Mouse (Mus musculus): Measurements from ENCODE around the gene Cldn6. TPM values are rescaled to one million over a fixed set of nuclear protein-coding genes. Genes with fewer than 3 reads are reported as not detected.
A peak's percentile ranks its signal among the peaks of the same experiment; 100 is the strongest.

The Cldn6 gene
- polyA plus RNA-seq, 1 experiment from 2014 or later: 0.14 TPM

DNA sequence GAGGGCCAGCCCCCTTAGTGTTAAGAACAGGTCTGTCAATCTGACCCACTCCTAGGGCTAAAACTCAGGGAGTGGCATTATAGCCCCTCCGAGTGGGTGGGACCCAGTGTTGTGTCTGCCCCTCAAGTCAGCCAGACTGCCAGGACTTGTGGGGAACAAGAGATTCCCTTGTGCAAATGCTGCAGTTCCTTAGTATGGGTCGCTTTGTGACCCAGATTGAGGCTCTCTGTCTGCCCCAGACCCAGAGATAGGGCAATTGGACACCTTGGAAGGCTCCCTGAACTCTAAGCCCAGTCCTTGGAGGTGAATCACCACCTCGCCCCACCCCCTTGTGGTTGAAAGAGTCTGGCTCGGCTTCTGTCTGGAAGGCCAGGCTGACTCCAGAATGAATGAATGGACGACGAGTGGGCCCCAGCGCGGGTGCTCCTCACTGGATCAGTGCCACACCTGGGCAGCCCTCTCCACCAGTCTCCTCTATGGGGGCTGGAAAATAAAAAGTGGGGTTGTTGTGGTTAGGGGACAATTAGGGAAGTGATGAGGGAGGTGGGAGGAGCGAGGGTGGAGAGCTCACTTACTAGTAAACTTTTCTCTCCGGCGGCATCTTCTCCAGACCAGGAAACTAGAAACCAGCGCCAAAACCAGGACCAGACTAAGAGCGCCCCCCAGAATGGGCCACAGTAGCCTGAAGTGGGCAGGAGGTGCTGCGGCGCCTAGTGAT lies 3.3 kb upstream of the Cldn6 start:
- ATAC-seq (ENCODE audit: low FRiP score): no peak
- Histone ChIP-seq H3K9ac (replicated peaks) (0 out of 2 replicates have a peak overlapping the region, but pooled peaks have one; percentile 57), H3K27ac (replicated peaks) (no peak overlapping the region), H3K4me3 (replicated peaks) (peak overlapping the region; percentile 53), H3K27me3 (replicated peaks) (peaks cover 51% of the 10 kb centered on the region), H3K9me3 (replicated peaks) (no peaks in the 10 kb centered on the region), H3K36me3 (no peaks in the 10 kb centered on the region), H3K4me2 (peak overlapping the region; percentile 95), H3K4me1 (peaks cover 57% of the 10 kb centered on the region)
- WGBS: 10% methylated on average over 15 of the region's 15 CpGs

DNA sequence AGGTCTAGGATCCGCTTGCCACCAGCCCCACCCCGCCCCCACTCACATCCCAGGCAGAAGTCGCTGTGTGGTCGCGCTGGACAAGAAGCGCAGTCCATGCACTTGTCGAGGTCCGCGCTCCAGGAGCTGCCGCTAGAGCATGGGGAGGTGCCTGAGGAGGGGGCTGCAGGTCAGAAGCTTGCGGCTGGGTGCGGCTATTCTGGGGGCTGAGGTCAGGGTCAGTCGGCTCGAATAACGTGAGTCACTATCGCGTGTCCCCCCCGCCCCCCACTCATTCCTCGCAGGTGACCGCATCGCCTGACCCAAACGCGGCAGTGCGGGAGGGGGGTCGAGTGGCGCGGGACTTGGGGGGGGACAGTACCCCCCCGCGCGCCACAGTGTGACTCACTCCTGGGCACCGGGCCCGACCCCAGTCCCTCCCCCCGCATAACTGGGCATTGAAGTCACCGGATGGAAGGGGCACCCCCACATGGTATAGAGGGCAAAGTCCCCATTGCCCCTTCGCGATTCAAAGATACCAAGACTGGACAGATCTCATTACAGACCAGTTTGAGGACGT lies 2.5 kb upstream of the Cldn6 start:
- no peaks in the 10 kb centered on the region for H3K9me3 ChIP-seq (replicated peaks)
- WGBS: under 1% methylated on average over 35 of the region's 37 CpGs
- H3K4me3 ChIP-seq (replicated peaks): peak overlapping the region; percentile 53
- peak overlapping the region; percentile 57 for H3K9ac ChIP-seq (replicated peaks)
- H3K27me3 ChIP-seq (replicated peaks): peaks cover 59% of the 10 kb centered on the region
- H3K27ac ChIP-seq (replicated peaks): no peak overlapping the region
- no peak for ATAC-seq (ENCODE audit: low FRiP score)
- H3K36me3 ChIP-seq: no peaks in the 10 kb centered on the region
- peaks cover 57% of the 10 kb centered on the region for H3K4me1 ChIP-seq
- peak overlapping the region; percentile 95 for H3K4me2 ChIP-seq

DNA sequence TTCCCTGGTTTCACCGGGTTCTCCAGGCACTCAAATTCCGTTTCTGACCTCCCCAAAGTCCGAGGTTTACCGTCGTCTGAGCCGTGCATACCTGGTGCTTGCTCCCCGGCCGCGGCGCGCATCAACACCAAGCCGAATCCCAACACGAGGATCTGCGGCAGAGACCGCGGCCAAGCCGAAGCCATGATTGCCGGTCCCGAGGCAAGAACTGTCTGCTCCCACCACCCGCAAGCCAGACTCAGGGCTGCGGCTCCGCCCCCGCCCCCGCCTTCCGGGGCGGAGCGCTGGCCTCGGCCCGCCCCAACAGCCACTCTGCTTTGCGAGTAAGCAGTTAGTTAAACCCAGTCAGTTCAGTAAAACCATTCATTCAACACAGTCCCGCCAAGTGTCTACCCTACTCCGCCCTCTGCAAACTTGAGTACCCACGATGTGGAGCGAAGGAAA lies 1.8 kb upstream of the Cldn6 start, which contains the start of gene Tnfrsf12a:
Gene Tnfrsf12a, minus strand, starts transcription at position 233 of the 444 bp plus-strand sequence.
- peak within 1 kb of the TSS; percentile 95 for H3K4me2 ChIP-seq
- H3K9me3 ChIP-seq (replicated peaks): no peaks in the 10 kb centered on the region
- no peaks in the 10 kb centered on the region for H3K36me3 ChIP-seq
- peak; percentile 21; the same call in 1 of the 2 replicates for ATAC-seq (ENCODE audit: low FRiP score)
- peak within 1 kb of the TSS; percentile 53 for H3K4me3 ChIP-seq (replicated peaks)
- peaks cover 66% of the 10 kb centered on the region for H3K27me3 ChIP-seq (replicated peaks)
- WGBS: under 1% methylated on average over 34 of the region's 34 CpGs
- H3K27ac ChIP-seq (replicated peaks): no peak within 1 kb of the TSS
- peak within 1 kb of the TSS; percentile 57 for H3K9ac ChIP-seq (replicated peaks)
- peaks cover 54% of the 10 kb centered on the region for H3K4me1 ChIP-seq

DNA sequence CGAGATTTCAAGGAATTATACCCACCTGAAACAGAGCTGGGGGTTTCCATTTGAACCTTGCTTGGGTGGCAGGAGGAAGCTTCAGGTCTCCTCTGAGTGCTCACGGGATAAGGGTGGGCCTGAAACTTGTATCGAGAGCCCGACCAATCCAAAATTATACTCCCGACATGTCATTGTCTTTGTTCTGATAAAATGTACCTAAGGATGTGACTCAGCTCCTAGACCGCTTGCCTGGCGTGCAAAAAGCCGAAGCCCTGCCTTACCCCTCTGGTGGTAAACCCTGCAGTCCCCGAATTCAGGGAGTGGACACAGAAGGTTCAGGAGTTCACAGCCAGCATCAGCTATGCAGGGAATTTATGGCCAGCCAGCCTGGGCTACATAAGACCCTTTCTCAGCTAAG lies 1.3 kb downstream of the Cldn6 start:
- Histone ChIP-seq H3K4me2 (no peak overlapping the region), H3K36me3 (no peaks in the 10 kb centered on the region), H3K27ac (replicated peaks) (no peak overlapping the region), H3K4me1 (peaks cover 35% of the 10 kb centered on the region), H3K9ac (replicated peaks) (no peak overlapping the region), H3K4me3 (replicated peaks) (no peak overlapping the region), H3K9me3 (replicated peaks) (no peaks in the 10 kb centered on the region), H3K27me3 (replicated peaks) (peaks cover 89% of the 10 kb centered on the region)
- no peak for ATAC-seq (ENCODE audit: low FRiP score)
- WGBS: 66% methylated on average over 9 of the region's 9 CpGs

DNA sequence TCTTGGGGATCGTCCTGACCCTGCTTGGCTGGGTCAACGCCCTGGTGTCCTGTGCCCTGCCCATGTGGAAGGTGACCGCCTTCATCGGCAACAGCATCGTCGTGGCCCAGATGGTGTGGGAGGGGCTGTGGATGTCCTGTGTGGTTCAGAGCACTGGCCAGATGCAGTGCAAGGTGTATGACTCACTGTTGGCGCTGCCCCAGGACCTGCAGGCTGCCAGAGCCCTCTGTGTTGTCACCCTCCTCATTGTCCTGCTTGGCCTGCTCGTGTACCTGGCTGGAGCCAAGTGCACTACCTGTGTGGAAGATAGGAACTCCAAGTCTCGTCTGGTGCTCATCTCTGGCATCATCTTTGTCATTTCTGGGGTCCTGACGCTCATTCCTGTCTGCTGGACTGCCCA lies 2.0 kb downstream of the Cldn6 start:
- no peaks in the 10 kb centered on the region for H3K36me3 ChIP-seq
- no peak overlapping the region for H3K9ac ChIP-seq (replicated peaks)
- H3K27ac ChIP-seq (replicated peaks): no peak overlapping the region
- H3K4me2 ChIP-seq: no peak overlapping the region
- peaks cover 83% of the 10 kb centered on the region for H3K27me3 ChIP-seq (replicated peaks)
- H3K4me3 ChIP-seq (replicated peaks): no peak overlapping the region
- 77% methylated on average over 10 of the region's 10 CpGs for WGBS
- no peaks in the 10 kb centered on the region for H3K9me3 ChIP-seq (replicated peaks)
- no peak for ATAC-seq (ENCODE audit: low FRiP score)
- peaks cover 28% of the 10 kb centered on the region for H3K4me1 ChIP-seq

DNA sequence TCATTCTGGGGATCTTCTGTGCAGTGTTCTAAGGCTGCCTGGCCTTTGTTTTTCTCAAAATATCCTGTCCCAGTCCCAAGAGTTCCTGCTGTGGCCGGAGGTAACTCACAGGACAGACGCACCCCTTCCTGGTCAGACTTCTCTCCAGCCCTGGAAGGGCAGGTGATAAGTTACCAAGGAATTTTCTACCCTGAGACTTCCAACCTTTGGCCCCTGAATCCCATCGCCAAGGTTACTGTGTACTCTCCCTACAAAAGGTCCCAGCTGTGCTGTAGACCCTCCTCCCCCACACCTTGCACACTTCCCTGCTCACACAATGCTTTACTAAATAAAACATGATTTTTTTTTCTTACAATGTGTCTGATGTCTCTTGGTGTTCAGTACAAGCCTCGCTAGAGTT lies 3.0 kb downstream of the Cldn6 start:
- H3K9me3 ChIP-seq (replicated peaks): no peaks in the 10 kb centered on the region
- H3K27ac ChIP-seq (replicated peaks): no peak overlapping the region
- H3K27me3 ChIP-seq (replicated peaks): peaks cover 75% of the 10 kb centered on the region
- no peak overlapping the region for H3K4me3 ChIP-seq (replicated peaks)
- no peak for ATAC-seq (ENCODE audit: low FRiP score)
- no peaks in the 10 kb centered on the region for H3K36me3 ChIP-seq
- WGBS: 65% methylated on average over 4 of the region's 4 CpGs
- no peak overlapping the region for H3K9ac ChIP-seq (replicated peaks)
- H3K4me2 ChIP-seq: no peak overlapping the region
- peaks cover 18% of the 10 kb centered on the region for H3K4me1 ChIP-seq

DNA sequence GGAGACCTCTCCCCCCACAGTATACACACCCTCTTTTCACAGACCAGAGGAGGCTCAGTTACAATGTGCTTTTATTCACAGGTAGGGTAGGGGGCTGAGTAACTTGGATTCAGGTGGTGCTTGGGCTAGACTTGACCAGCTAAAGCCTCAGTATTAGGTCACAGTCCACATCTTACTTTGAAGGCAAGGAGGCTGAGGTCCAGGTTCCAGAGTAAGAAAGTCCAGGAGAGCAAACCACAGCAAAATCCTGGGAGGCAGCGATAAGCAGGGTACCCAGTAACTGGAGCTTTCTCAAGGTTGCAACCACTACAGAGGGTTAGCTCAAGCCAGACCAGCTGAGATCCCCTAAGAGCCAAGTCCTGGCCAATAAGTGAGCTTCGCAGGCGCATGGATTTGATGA lies 3.5 kb downstream of the Cldn6 start:
- H3K9me3 ChIP-seq (replicated peaks): no peaks in the 10 kb centered on the region
- WGBS: 65% methylated on average over 3 of the region's 3 CpGs
- ATAC-seq (ENCODE audit: low FRiP score): no peak
- no peaks in the 10 kb centered on the region for H3K36me3 ChIP-seq
- no peak overlapping the region for H3K9ac ChIP-seq (replicated peaks)
- no peak overlapping the region for H3K4me3 ChIP-seq (replicated peaks)
- peaks cover 74% of the 10 kb centered on the region for H3K27me3 ChIP-seq (replicated peaks)
- H3K4me1 ChIP-seq: peaks cover 13% of the 10 kb centered on the region
- no peak overlapping the region for H3K4me2 ChIP-seq
- no peak overlapping the region for H3K27ac ChIP-seq (replicated peaks)

DNA sequence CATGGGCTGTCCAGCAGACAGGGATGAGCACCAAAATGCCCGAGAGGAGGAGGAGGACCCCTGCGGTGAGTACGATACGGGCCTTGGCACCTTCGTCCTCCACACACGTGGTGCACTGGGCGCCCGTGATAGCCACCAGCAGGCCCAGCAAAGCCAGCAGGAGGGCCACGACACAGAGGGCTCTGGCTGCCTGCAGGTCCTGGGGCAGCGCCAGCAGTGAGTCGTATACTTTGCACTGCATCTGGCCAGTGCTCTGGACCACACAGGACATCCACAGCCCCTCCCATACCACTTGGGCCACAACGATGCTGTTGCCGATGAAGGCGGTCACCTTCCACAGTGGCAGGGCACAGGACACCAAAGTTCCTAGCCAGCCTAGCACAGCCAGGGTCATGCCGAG lies 4.2 kb downstream of the Cldn6 start:
- Histone ChIP-seq H3K9me3 (replicated peaks) (no peaks in the 10 kb centered on the region), H3K4me2 (no peak overlapping the region), H3K4me1 (peaks cover 11% of the 10 kb centered on the region), H3K27me3 (replicated peaks) (peaks cover 68% of the 10 kb centered on the region), H3K36me3 (no peaks in the 10 kb centered on the region), H3K9ac (replicated peaks) (no peak overlapping the region), H3K27ac (replicated peaks) (no peak overlapping the region), H3K4me3 (replicated peaks) (no peak overlapping the region)
- 16% methylated on average over 15 of the region's 15 CpGs for WGBS
- ATAC-seq (ENCODE audit: low FRiP score): 0 out of 2 replicates have a peak, but pooled peaks have one; percentile 35

DNA sequence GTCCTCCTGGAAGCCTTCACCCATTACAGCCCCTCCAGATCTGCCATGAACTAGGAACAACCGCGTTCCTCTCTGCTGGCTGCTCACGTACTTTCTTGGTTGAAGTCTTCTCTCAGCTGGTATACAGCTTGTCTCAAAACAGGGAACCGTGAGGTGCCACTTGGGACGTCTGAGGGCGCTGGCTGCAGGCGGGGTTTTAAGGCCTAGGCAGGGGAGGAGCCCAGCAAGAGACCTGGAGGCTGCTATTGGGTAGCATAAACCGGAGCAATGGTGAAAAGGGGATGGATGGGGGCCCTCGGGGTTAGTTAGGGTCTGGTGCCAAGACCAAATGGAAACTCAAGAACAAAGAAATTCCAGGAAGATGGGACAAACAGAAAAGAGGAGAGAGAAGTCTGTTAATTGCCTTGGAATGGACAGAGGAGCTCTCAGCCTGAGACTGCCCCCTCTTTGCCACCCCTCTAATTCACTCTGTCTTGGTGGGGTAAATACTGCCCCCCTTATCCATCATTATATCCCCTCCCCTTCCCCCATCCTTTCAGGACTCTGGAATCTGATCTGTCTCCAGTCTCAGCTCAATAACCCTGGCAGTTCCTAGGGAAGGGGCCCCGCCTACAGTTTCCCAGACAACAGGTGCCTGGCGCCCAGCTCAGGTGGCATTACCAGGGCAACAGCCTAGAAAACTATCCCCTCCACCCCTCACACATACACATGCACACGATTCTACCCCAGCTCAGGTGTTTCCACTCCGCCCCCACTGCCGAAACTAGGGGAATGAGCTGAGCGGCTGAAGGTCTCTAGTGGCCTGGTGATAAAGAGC lies 5.0 kb downstream of the Cldn6 start, which contains the start of gene Cldn9:
Gene Cldn9, minus strand, starts transcription at position 171 of the 817 bp plus-strand sequence.
- Histone ChIP-seq H3K27ac (replicated peaks) (no peak within 1 kb of the TSS), H3K27me3 (replicated peaks) (peaks cover 60% of the 10 kb centered on the region), H3K36me3 (no peaks in the 10 kb centered on the region), H3K9ac (replicated peaks) (no peak within 1 kb of the TSS), H3K4me1 (peaks cover 11% of the 10 kb centered on the region), H3K4me2 (no peak within 1 kb of the TSS), H3K9me3 (replicated peaks) (no peaks in the 10 kb centered on the region), H3K4me3 (replicated peaks) (no peak within 1 kb of the TSS)
- WGBS: 12% methylated on average over 15 of the region's 15 CpGs
- ATAC-seq (ENCODE audit: low FRiP score): no peak

DNA sequence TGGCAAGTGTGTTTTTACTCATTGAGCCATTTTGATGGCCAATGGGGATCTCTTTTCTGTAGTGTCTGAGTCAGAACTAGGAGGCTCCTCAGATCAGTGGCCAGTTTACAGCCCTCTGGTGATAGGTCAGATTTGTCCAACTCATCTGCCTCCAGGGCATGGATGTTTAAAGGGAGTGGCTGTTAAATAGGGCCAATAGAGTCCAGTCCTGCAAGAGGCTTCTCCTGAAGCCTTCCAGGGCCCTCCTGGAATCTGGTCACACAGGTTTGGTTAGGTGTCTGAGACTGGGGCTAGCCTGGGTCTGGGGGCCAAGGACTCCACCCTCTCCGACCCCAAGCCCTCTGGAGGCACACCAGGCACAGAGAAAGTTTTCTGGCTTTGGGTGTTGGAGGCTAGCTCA lies 15.4 kb downstream of the Cldn6 start:
- Histone ChIP-seq H3K4me3 (replicated peaks) (no peak overlapping the region), H3K4me1 (peaks cover 7% of the 10 kb centered on the region), H3K27ac (replicated peaks) (no peak overlapping the region), H3K9me3 (replicated peaks) (no peaks in the 10 kb centered on the region), H3K36me3 (no peaks in the 10 kb centered on the region), H3K4me2 (no peak overlapping the region), H3K9ac (replicated peaks) (no peak overlapping the region), H3K27me3 (replicated peaks) (peaks cover 25% of the 10 kb centered on the region)
- 71% methylated on average over 1 of the region's 1 CpGs for WGBS
- no peak for ATAC-seq (ENCODE audit: low FRiP score)

DNA sequence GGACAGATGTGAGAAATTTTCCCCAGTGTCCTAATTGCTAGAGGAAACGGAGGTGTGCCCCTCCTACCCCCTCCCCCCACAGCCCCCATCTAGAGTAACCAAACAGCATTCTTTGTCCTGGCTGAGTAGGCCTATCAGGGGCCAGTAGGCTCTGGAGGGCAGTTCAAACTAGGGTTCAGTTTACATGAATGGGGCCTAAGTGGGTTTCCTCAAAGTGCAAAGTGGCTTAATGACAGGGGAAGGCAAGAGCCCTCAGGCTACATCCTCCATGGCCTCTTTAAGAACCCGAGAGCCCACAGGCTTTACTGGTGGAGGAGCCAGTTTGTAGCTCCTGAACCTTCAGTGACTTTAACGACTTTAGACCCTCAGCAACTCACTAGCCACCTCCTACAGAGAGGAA lies 16.8 kb downstream of the Cldn6 start:
- no peak overlapping the region for H3K4me3 ChIP-seq (replicated peaks)
- ATAC-seq (ENCODE audit: low FRiP score): no peak
- H3K36me3 ChIP-seq: no peaks in the 10 kb centered on the region
- no peak overlapping the region for H3K4me2 ChIP-seq
- WGBS: 12% methylated on average over 3 of the region's 3 CpGs
- no peak overlapping the region for H3K9ac ChIP-seq (replicated peaks)
- peaks cover 12% of the 10 kb centered on the region for H3K4me1 ChIP-seq
- peaks cover 25% of the 10 kb centered on the region for H3K27me3 ChIP-seq (replicated peaks)
- H3K9me3 ChIP-seq (replicated peaks): no peaks in the 10 kb centered on the region
- H3K27ac ChIP-seq (replicated peaks): no peak overlapping the region

Measured in neural tube, embryonic 15.5 days (tissue).